Mouse (Mus musculus) spleen, adult 2 months (tissue): ENCODE results near the gene Glipr1l2. TPM values are rescaled to one million over a fixed set of nuclear protein-coding genes. Genes with fewer than 3 reads are reported as not detected.
"Not testable (repeated sequence)": the region's sequence is repeated elsewhere in the genome, so short reads cannot be mapped to it uniquely, and the experiment has no call there.

ENCODE experiments used
- DNase-seq, 2 experiments: peaks; one replicate each; pipeline versions ENCODE4 v3.0.0 to v3.0.0-alpha.2; 2012 to 2021; ENCODE audit warnings: low spot score in 2 of 2, low read depth in 1 of 2
- H3K27ac ChIP-seq: fragments of 200-500 bp; 2 replicates; pipeline ENCODE4 v1.5.1; 2012; ENCODE audit warnings: low read length, inconsistent platforms; ENCODE audit not compliant: insufficient read depth
- H3K27me3 ChIP-seq: fragments of 200-500 bp; 2 replicates; pipeline ENCODE4 v1.6.1; 2012; ENCODE audit warnings: mild to moderate bottlenecking, moderate library complexity, low read length, inconsistent platforms; ENCODE audit not compliant: control insufficient read depth, insufficient read depth
- H3K36me3 ChIP-seq: fragments of 200-500 bp; 2 replicates; pipeline ENCODE4 v1.6.1; 2012; ENCODE audit warnings: mild to moderate bottlenecking, low read length, inconsistent platforms; ENCODE audit not compliant: control insufficient read depth, insufficient read depth
- H3K4me1 ChIP-seq: fragments of 200-500 bp; 2 replicates; pipeline ENCODE4 v1.6.1; 2011; ENCODE audit warnings: inconsistent platforms; ENCODE audit not compliant: control insufficient read depth, insufficient read depth, insufficient read length
- H3K4me3 ChIP-seq: fragments of 200-500 bp; 2 replicates; pipeline ENCODE4 v1.5.1; 2011; ENCODE audit warnings: mild to moderate bottlenecking, inconsistent platforms; ENCODE audit not compliant: insufficient read depth, insufficient read length; ENCODE audit errors: extremely low read depth
- CTCF ChIP-seq: fragments of 200-500 bp; IDR thresholded peaks from 2 replicates; pipeline ENCODE4 v1.5.1; 2011; ENCODE audit warnings: mild to moderate bottlenecking, inconsistent platforms; ENCODE audit not compliant: insufficient read depth, insufficient read length, insufficient replicate concordance; ENCODE audit errors: extremely low read depth
- POLR2A ChIP-seq: fragments of 200-500 bp; IDR thresholded peaks from 2 replicates; pipeline ENCODE4 v1.6.1; 2011; ENCODE audit warnings: low read depth, low read length, inconsistent platforms
- WGBS: fragments of 180-500 bp; shearing (Covaris S2); methylation state at CpG from one replicate; pipeline ENCODE4 v1.1.7; 2018; 5-methylcytosine and 5-hydroxymethylcytosine counted together
- polyA plus RNA-seq: library from polyadenylated mRNA; depleted of rRNA; stranded (reverse); fragments of >200 nt; gene quantifications from 2 replicates; pipeline ENCODE4 v1.2.3, GENCODE M21; 2012

The Glipr1l2 gene
- polyA plus RNA-seq, 1 experiment, result not detected

GRCm38 (mm10) chr10:112080044-112080443 lies 3.1 kb upstream of the Glipr1l2 start:
- Histone ChIP-seq H3K4me1 (no peaks in the 10 kb centered on the region), H3K27me3 (no peaks in the 10 kb centered on the region), H3K36me3 (no peaks in the 10 kb centered on the region), H3K4me3 (no peak overlapping the region), H3K27ac (no peak overlapping the region)
- DNase-seq, result no peak
- whole genome bisulfite sequencing, result 38% methylated on average over 2 of the region's 2 CpGs
- TF ChIP-seq POLR2A, result no peak
- no peak for TF ChIP-seq CTCF

GRCm38 (mm10) chr10:112105785-112106184 lies 22.6 kb downstream of the Glipr1l2 start:
- not testable (repeated sequence) for H3K4me3 ChIP-seq, H3K27me3 ChIP-seq, H3K36me3 ChIP-seq, H3K4me1 ChIP-seq, H3K27ac ChIP-seq
- peak in 1 of 2 experiments; percentile 49 for DNase-seq
- TF ChIP-seq CTCF, result peak; percentile 54; the same call in 1 of the 2 replicates
- 3% methylated on average over 5 of the region's 5 CpGs for WGBS

GRCm38 (mm10) chr10:112110401-112110800 lies 27.2 kb downstream of the Glipr1l2 start:
- no peak overlapping the region for H3K4me3 ChIP-seq
- H3K36me3 ChIP-seq, result no peaks in the 10 kb centered on the region
- WGBS, result 75% methylated on average over 7 of the region's 7 CpGs
- no peak for TF ChIP-seq POLR2A
- no peak for TF ChIP-seq CTCF
- H3K27ac ChIP-seq, result no peak overlapping the region
- no peak for DNase-seq
- no peaks in the 10 kb centered on the region for H3K27me3 ChIP-seq
- no peaks in the 10 kb centered on the region for H3K4me1 ChIP-seq

- not testable (repeated sequence) for H3K4me3 ChIP-seq, H3K36me3 ChIP-seq, H3K27me3 ChIP-seq, H3K4me1 ChIP-seq, H3K27ac ChIP-seq, DNase-seq
- 64% methylated on average over 2 of the region's 2 CpGs for WGBS
These were observed 41.9 kb downstream of the Glipr1l2 start for GRCm38 (mm10) chr10:112125090-112125489.

GRCm38 (mm10) chr10:112127682-112128230 lies 44.6 kb downstream of the Glipr1l2 start:
- H3K4me3 ChIP-seq, H3K27ac ChIP-seq, H3K4me1 ChIP-seq, H3K27me3 ChIP-seq, H3K36me3 ChIP-seq, DNase-seq: not testable (repeated sequence)
- 84% methylated on average over 6 of the region's 6 CpGs for WGBS

GRCm38 (mm10) chr10:112132194-112132593 lies 49.0 kb downstream of the Glipr1l2 start:
- no peak for DNase-seq
- TF ChIP-seq CTCF, result no peak
- TF ChIP-seq POLR2A, result no peak
- WGBS, result 88% methylated on average over 3 of the region's 3 CpGs
- H3K27me3 ChIP-seq, result no peaks in the 10 kb centered on the region
- no peak overlapping the region for H3K27ac ChIP-seq
- no peaks in the 10 kb centered on the region for H3K36me3 ChIP-seq
- H3K4me1 ChIP-seq, result no peaks in the 10 kb centered on the region
- H3K4me3 ChIP-seq, result no peak overlapping the region

GRCm38 (mm10) chr10:112138050-112138870 lies 55.1 kb downstream of the Glipr1l2 start:
- DNase-seq, result no peak

More at GRCm38 (mm10) chr10:112138050-112138870, 55.1 kb downstream of the Glipr1l2 start:
- Histone ChIP-seq H3K4me3 (no peak overlapping the region), H3K36me3 (no peaks in the 10 kb centered on the region), H3K27me3 (no peaks in the 10 kb centered on the region), H3K27ac (no peak overlapping the region), H3K4me1 (no peaks in the 10 kb centered on the region)
- WGBS, result 24% methylated on average over 9 of the region's 9 CpGs
- TF ChIP-seq POLR2A (no peak), CTCF (no peak)
